Mouse (Mus musculus) MEL (cell line): Measurements from ENCODE around the gene T2. TPM values are rescaled to one million over a fixed set of nuclear protein-coding genes. Genes with fewer than 3 reads are reported as not detected.

ENCODE experiments used
- DNase-seq: peaks from one replicate; pipeline ENCODE4 v3.0.0; 2011; ENCODE audit warnings: low read depth, low spot score
- H3K27ac ChIP-seq: 2 replicates; pipeline ENCODE4 v1.5.1; 2012; ENCODE audit warnings: low read depth, mild to moderate bottlenecking, control low read depth, low read length, moderate library complexity; ENCODE audit not compliant: control insufficient read depth
- H3K27me3 ChIP-seq, 2 experiments: fragments of 150-350 bp in 1 of 2; sonication (generic) in 1 of 2; 2 replicates each; pipeline ENCODE4 v1.6.1; 2012; ENCODE audit warnings: low read length in 2 of 2, mild to moderate bottlenecking in 2 of 2, improper control_type of control experiment in 1 of 2, moderate library complexity in 1 of 2; ENCODE audit not compliant: insufficient read depth in 2 of 2, control insufficient read depth in 1 of 2
- H3K36me3 ChIP-seq, 2 experiments: 2 replicates each; pipeline ENCODE4 v1.6.1; 2012 to 2014; ENCODE audit warnings: low read length in 2 of 2, improper control_type of control experiment in 1 of 2, inconsistent platforms in 1 of 2, mild to moderate bottlenecking in 1 of 2; ENCODE audit not compliant: insufficient read depth in 2 of 2, control insufficient read depth in 1 of 2
- H3K4me1 ChIP-seq, 2 experiments: fragments of 150-350 bp in 1 of 2; sonication (generic) in 1 of 2; 2 replicates each; pipeline ENCODE4 v1.6.1; 2012; ENCODE audit warnings: low read length in 2 of 2, improper control_type of control experiment in 1 of 2, mild to moderate bottlenecking in 1 of 2; ENCODE audit not compliant: insufficient read depth in 2 of 2, control insufficient read depth in 1 of 2
- H3K4me3 ChIP-seq, 2 experiments: fragments of 150-350 bp in 1 of 2; sonication (generic) in 1 of 2; 2 replicates each; pipeline ENCODE4 v1.5.1; 2012; ENCODE audit warnings: low read depth in 2 of 2, low read length in 2 of 2, mild to moderate bottlenecking in 2 of 2, moderate library complexity in 2 of 2, control low read depth in 1 of 2, improper control_type of control experiment in 1 of 2; ENCODE audit not compliant: control insufficient read depth in 1 of 2, insufficient read depth in 1 of 2
- H3K79me2 ChIP-seq: 2 replicates; pipeline ENCODE4 v1.6.1; 2012; ENCODE audit warnings: mild to moderate bottlenecking, low read length, moderate library complexity; ENCODE audit not compliant: control insufficient read depth, poor library complexity, insufficient read depth
- H3K9ac ChIP-seq: 2 replicates; pipeline ENCODE4 v1.6.1; 2012; ENCODE audit warnings: low read depth, mild to moderate bottlenecking, control low read depth, low read length, moderate library complexity; ENCODE audit not compliant: control insufficient read depth, poor library complexity, severe bottlenecking
- H3K9me3 ChIP-seq: fragments of 150-350 bp; sonication (generic); replicated peaks from 2 replicates; pipeline ENCODE4 v1.6.1; 2012; ENCODE audit warnings: mild to moderate bottlenecking, low read length, improper control_type of control experiment, moderate library complexity; ENCODE audit not compliant: insufficient read depth
- BHLHE40 ChIP-seq: IDR thresholded peaks from 2 replicates; pipeline ENCODE4 v1.6.1; 2012; ENCODE audit warnings: low read depth, mild to moderate bottlenecking, inconsistent platforms, low read length, improper control_type of control experiment, borderline replicate concordance
- CHD1 ChIP-seq: IDR thresholded peaks from 2 replicates; pipeline ENCODE4 v1.6.1; 2012; ENCODE audit warnings: low read depth, mild to moderate bottlenecking, inconsistent platforms, low read length, improper control_type of control experiment
- CHD2 ChIP-seq: IDR thresholded peaks from 2 replicates; pipeline ENCODE4 v1.6.1; 2011; ENCODE audit warnings: low read length, improper control_type of control experiment
- CTCF ChIP-seq, 3 experiments: IDR thresholded peaks in 2 of 3; conservative IDR thresholded peaks in 1 of 3; 2 replicates each; pipeline ENCODE4 v1.5.1; 2011 to 2012; ENCODE audit warnings: low read length in 3 of 3, low read depth in 2 of 3, mild to moderate bottlenecking in 2 of 3, improper control_type of control experiment in 1 of 3, inconsistent platforms in 1 of 3, mixed read lengths in 1 of 3, moderate library complexity in 1 of 3; ENCODE audit not compliant: control insufficient read depth in 1 of 3, insufficient read depth in 1 of 3, poor library complexity in 1 of 3, severe bottlenecking in 1 of 3
- ELF1 ChIP-seq: IDR thresholded peaks from 2 replicates; pipeline ENCODE4 v1.6.1; 2014; ENCODE audit warnings: low read depth, mild to moderate bottlenecking, inconsistent platforms, low read length, improper control_type of control experiment, moderate library complexity
- EP300 ChIP-seq, 2 experiments: IDR thresholded peaks; 2 replicates each; pipeline ENCODE4 v1.6.1; 2011; ENCODE audit warnings: improper control_type of control experiment in 2 of 2, low read length in 2 of 2, low read depth in 1 of 2, mild to moderate bottlenecking in 1 of 2
- ETS1 ChIP-seq: IDR thresholded peaks from 2 replicates; pipeline ENCODE4 v1.6.1; 2012; ENCODE audit warnings: low read depth, mild to moderate bottlenecking, inconsistent platforms, low read length, improper control_type of control experiment, moderate library complexity
- GABPA ChIP-seq: IDR thresholded peaks from 2 replicates; pipeline ENCODE4 v1.6.1; 2012; ENCODE audit warnings: low read depth, mild to moderate bottlenecking, inconsistent platforms, low read length, improper control_type of control experiment, moderate library complexity
- HCFC1 ChIP-seq: IDR thresholded peaks from 2 replicates; pipeline ENCODE4 v1.6.1; 2012; ENCODE audit warnings: low read depth, mild to moderate bottlenecking, inconsistent platforms, low read length, improper control_type of control experiment, moderate library complexity
- MAFK ChIP-seq: IDR thresholded peaks from 2 replicates; pipeline ENCODE4 v1.6.1; 2011; ENCODE audit warnings: low read depth, mild to moderate bottlenecking, low read length, improper control_type of control experiment, borderline replicate concordance
- MAZ ChIP-seq: IDR thresholded peaks from 2 replicates; pipeline ENCODE4 v1.6.1; 2012; ENCODE audit warnings: low read depth, mild to moderate bottlenecking, inconsistent platforms, low read length, improper control_type of control experiment
- MYB ChIP-seq: IDR thresholded peaks from 2 replicates; pipeline ENCODE4 v1.6.1; 2011; ENCODE audit warnings: mild to moderate bottlenecking, low read depth, low read length, improper control_type of control experiment
- MYC ChIP-seq: IDR thresholded peaks from 2 replicates; pipeline ENCODE4 v1.6.1; 2011; ENCODE audit warnings: low read depth, mild to moderate bottlenecking, low read length, improper control_type of control experiment, moderate library complexity
- POLR2A ChIP-seq, 2 experiments: IDR thresholded peaks; 2 replicates each; pipeline ENCODE4 v1.6.1; 2011 to 2012; ENCODE audit warnings: low read length in 2 of 2, mild to moderate bottlenecking in 2 of 2, control low read depth in 1 of 2, improper control_type of control experiment in 1 of 2, low read depth in 1 of 2, moderate library complexity in 1 of 2; ENCODE audit not compliant: control insufficient read depth in 1 of 2, insufficient read depth in 1 of 2, poor library complexity in 1 of 2
- RCOR1 ChIP-seq: IDR thresholded peaks from 2 replicates; pipeline ENCODE4 v1.6.1; 2012; ENCODE audit warnings: low read depth, mild to moderate bottlenecking, inconsistent platforms, low read length, improper control_type of control experiment
- TAL1 ChIP-seq: IDR thresholded peaks from 2 replicates; pipeline ENCODE4 v1.6.1; 2012; ENCODE audit warnings: mild to moderate bottlenecking, inconsistent platforms, low read length, moderate library complexity, mixed read lengths
- TCF12 ChIP-seq: IDR thresholded peaks from 2 replicates; pipeline ENCODE4 v1.6.1; 2014; ENCODE audit warnings: low read depth, mild to moderate bottlenecking, inconsistent platforms, low read length, improper control_type of control experiment, moderate library complexity
- ZC3H11A ChIP-seq: IDR thresholded peaks from 2 replicates; pipeline ENCODE4 v1.6.1; 2012; ENCODE audit warnings: low read depth, mild to moderate bottlenecking, inconsistent platforms, low read length, improper control_type of control experiment
- polyA plus RNA-seq, 2 experiments: library from polyadenylated mRNA; stranded (reverse) in 1 of 2; unstranded in 1 of 2; fragments of >175 nt in 1 of 2; fragments of >200 nt in 1 of 2; gene quantifications; 2 replicates each; pipeline versions ENCODE4 v1.2.1 to v1.2.4; 2012; ENCODE audit warnings: low replicate concordance in 2 of 2, low read depth in 1 of 2; ENCODE audit not compliant: insufficient read length in 2 of 2, insufficient read depth in 1 of 2, missing spikeins in 1 of 2
- total RNA-seq: library from RNA; depleted of rRNA; stranded (reverse); fragments of 300-350 nt; gene quantifications from 2 replicates; pipeline ENCODE4 v1.2.3, GENCODE M21; 2012

The T2 gene
- total and polyA plus RNA-seq, 3 experiments: 0.15 TPM; not detected in 2

GRCm38 (mm10) chr17:8436184-8436583 is 80.4 kb downstream of the T2 start:
- no peak overlapping the region for H3K4me3 ChIP-seq
- no peak overlapping the region for H3K27ac ChIP-seq
- TF ChIP-seq TAL1 (no peak), EP300 (IDR thresholded peaks at IDR 0.05; ENCODE audit: low read depth in 1 of 2, low read length in 2 of 2) (peak; percentile 51 to 64; a peak in 3 of 4 replicates), CHD2 (no peak), RCOR1 (0 out of 2 replicates have a peak, but pooled peaks have one; percentile 15), CTCF (IDR thresholded peaks at IDR 0.05 in 2 of 3, conservative IDR thresholded peaks at IDR 0.05 in 1 of 3; ENCODE audit: control insufficient read depth in 1 of 3, insufficient read depth in 1 of 3, low read depth in 2 of 3, low read length in 3 of 3, poor library complexity in 1 of 3, severe bottlenecking in 1 of 3) (no peak), ZC3H11A (no peak), POLR2A (IDR thresholded peaks at IDR 0.05; ENCODE audit: control insufficient read depth in 1 of 2, insufficient read depth in 1 of 2, low read depth in 1 of 2, low read length in 2 of 2, poor library complexity in 1 of 2) (no peak), MAFK (no peak), TCF12 (0 out of 2 replicates have a peak, but pooled peaks have one; percentile 20), MAZ (no peak), MYB (0 out of 2 replicates have a peak, but pooled peaks have one; percentile 21)
- TF ChIP-seq, all 39 proteins: peak for 4
- H3K27me3 ChIP-seq: peaks cover 0 to 4% of the 10 kb centered on the region in 2 experiments; a peak in 1 of 4 replicates
- H3K9me3 ChIP-seq: no peaks in the 10 kb centered on the region
- H3K36me3 ChIP-seq: no peaks in the 10 kb centered on the region
- H3K9ac ChIP-seq: no peak overlapping the region
- no peaks in the 10 kb centered on the region for H3K4me1 ChIP-seq
- no peaks in the 10 kb centered on the region for H3K79me2 ChIP-seq
- peak; percentile 59 for DNase-seq

GRCm38 (mm10) chr17:8444062-8444461 is 88.3 kb downstream of the T2 start:
- Histone ChIP-seq H3K27me3 (peaks cover 5 to 11% of the 10 kb centered on the region in 2 experiments; a peak in 3 of 4 replicates), H3K79me2 (no peaks in the 10 kb centered on the region), H3K4me1 (no peaks in the 10 kb centered on the region), H3K9me3 (no peaks in the 10 kb centered on the region), H3K9ac (no peak overlapping the region), H3K36me3 (no peaks in the 10 kb centered on the region), H3K4me3 (no peak overlapping the region), H3K27ac (no peak overlapping the region)
- no peak for DNase-seq
- TF ChIP-seq MYC (no peak), BHLHE40 (no peak), CTCF (IDR thresholded peaks at IDR 0.05 in 2 of 3, conservative IDR thresholded peaks at IDR 0.05 in 1 of 3; ENCODE audit: control insufficient read depth in 1 of 3, insufficient read depth in 1 of 3, low read depth in 2 of 3, low read length in 3 of 3, poor library complexity in 1 of 3, severe bottlenecking in 1 of 3) (peak in 2 of 3 experiments; percentile 6 to 28; a peak in 2 of 6 replicates)

DNA sequence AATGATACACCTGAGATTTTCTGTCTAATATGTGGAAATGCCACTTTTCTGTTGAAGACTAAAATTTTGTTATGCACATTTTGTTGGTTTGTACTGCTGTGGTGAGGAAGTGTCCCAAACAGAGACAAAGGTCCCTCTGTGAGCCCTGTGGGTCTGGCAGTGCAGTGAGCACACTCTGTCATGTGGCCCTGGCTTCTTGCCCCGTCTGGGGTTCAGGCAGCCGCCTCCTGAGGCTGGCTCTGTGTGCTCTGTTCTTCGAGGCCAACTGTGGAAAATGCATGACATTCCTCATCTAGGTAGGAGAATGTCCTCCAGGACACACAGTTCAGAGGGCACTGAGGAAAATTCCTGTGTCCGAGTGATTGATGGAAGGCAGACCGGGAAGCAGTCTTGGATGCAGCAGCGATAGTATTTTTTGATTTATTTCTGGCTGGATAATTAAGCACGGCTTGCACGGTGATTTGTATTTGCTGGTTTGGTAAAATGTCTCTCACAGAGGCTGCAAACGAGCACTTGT is 91.9 kb downstream of the T2 start:
- TF ChIP-seq ETS1: no peak
- TF ChIP-seq CHD1: no peak
- TF ChIP-seq RCOR1: no peak
- TF ChIP-seq GABPA: no peak
- no peak for TF ChIP-seq BHLHE40
- TF ChIP-seq HCFC1: no peak
- TF ChIP-seq ELF1: no peak
- TF ChIP-seq MYB: no peak
- Histone ChIP-seq H3K4me3 (no peak overlapping the region), H3K36me3 (no peaks in the 10 kb centered on the region), H3K4me1 (no peaks in the 10 kb centered on the region), H3K9me3 (no peaks in the 10 kb centered on the region), H3K27ac (no peak overlapping the region), H3K79me2 (no peaks in the 10 kb centered on the region), H3K27me3 (peaks cover 5 to 13% of the 10 kb centered on the region in 2 experiments; a peak in 3 of 4 replicates), H3K9ac (no peak overlapping the region)
- no peak for DNase-seq
